Mouse (Mus musculus): Measurements from ENCODE around the gene Parp9.

Gene Parp9

GRCm38 (mm10) chr16:36008396-36008795 lies 70.1 kb downstream of the Parp9 start:
- DNase-seq: no peak

- no peak for DNase-seq
Measured at GRCm38 (mm10) chr16:36016335-36016734, 78.1 kb downstream of the Parp9 start.
